Mouse (Mus musculus): ENCODE results near the gene Slc4a8.

The Slc4a8 gene

GRCm38 (mm10) chr15:100830682-100831081, 69.1 kb downstream of the Slc4a8 start:
- in situ Hi-C loops (cut with MboI) = no loop called here

GRCm38 (mm10) chr15:100832144-100832543, 70.6 kb downstream of the Slc4a8 start:
- in situ Hi-C loops (cut with MboI) = no loop called here

GRCm38 (mm10) chr15:100832784-100833183, 71.2 kb downstream of the Slc4a8 start:
- in situ Hi-C loops (cut with MboI) = no loop called here

GRCm38 (mm10) chr15:100836729-100837128, 75.2 kb downstream of the Slc4a8 start:
- in situ Hi-C loops (cut with MboI) = no loop called here

GRCm38 (mm10) chr15:100838607-100839207, 77.2 kb downstream of the Slc4a8 start:
- in situ Hi-C loops (cut with MboI) = no loop called here

- in situ Hi-C loops (cut with MboI) = no loop called here
Measured at GRCm38 (mm10) chr15:100844336-100844735, 82.8 kb downstream of the Slc4a8 start.

- in situ Hi-C loops (cut with MboI) = no loop called here
Measured at GRCm38 (mm10) chr15:100845049-100845879, 83.7 kb downstream of the Slc4a8 start.

- in situ Hi-C loops (cut with MboI) = no loop called here
Measured at GRCm38 (mm10) chr15:100847193-100847592, 85.6 kb downstream of the Slc4a8 start.

GRCm38 (mm10) chr15:100857586-100857985, 96.0 kb downstream of the Slc4a8 start:
- in situ Hi-C loops (cut with MboI) = no loop called here

GRCm38 (mm10) chr15:100860856-100861255, 99.3 kb downstream of the Slc4a8 start:
- in situ Hi-C loops (cut with MboI) = no loop called here

- in situ Hi-C loops (cut with MboI) = no loop called here
Measured at GRCm38 (mm10) chr15:100865556-100865955, 104.0 kb downstream of the Slc4a8 start.

GRCm38 (mm10) chr15:100869558-100869957, 108.0 kb downstream of the Slc4a8 start, which contains the start of gene Scn8a:
Gene Scn8a, plus strand, starts transcription at chr15:100869858.
- in situ Hi-C loops (cut with MboI) = no loop called here

GRCm38 (mm10) chr15:100870001-100870774, 108.6 kb downstream of the Slc4a8 start:
- in situ Hi-C loops (cut with MboI) = no loop called here

- in situ Hi-C loops (cut with MboI) = no loop called here
Measured at GRCm38 (mm10) chr15:100870775-100871106, 109.2 kb downstream of the Slc4a8 start.

- in situ Hi-C loops (cut with MboI) = no loop called here
Measured at GRCm38 (mm10) chr15:100871107-100872011, 109.8 kb downstream of the Slc4a8 start.

GRCm38 (mm10) chr15:100873155-100873554, 111.6 kb downstream of the Slc4a8 start:
- in situ Hi-C loops (cut with MboI) = no loop called here

Measured in mature B cell (primary cell).